In the genomic region with DNA sequence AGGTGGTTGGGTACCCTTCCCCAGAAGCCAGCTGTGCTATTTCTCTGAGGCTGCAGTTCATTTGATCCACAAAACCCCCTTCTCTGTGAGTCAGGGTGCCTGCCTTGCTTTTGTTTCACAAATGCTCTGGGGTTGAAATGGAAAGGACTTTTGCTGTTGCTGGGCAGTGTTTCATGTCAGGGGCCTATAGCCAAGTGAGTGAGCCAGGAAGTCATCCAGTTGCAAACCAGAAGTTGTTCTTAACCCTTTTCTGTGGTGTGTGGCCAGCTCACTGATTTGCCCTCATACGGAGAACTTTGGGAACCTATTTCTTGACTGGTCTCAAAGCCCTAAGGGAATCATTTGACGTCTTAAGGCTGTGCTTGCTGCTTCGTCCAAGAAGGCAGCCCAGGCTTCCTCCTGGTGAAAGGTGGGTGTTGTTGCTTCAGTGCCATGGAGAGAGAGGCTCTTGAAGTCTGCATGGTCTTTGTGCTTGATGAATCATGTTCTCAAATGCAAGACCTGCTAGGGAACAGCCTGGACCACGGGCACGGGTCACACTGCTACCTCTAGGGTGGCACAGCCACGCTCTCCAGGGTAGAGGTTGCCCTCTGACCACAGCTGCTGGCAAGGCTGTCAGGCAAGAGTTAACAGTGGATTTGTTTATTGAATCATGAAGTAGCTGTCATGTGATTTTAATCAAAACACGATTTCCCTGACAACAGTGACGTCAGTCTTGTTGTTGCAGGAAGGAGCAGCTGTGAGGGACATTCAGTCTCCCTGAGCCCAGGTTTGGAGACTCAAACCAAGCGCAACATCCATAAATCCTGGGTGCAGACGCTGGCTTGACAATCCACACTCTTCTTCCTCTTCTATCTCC, we compare ENCODE assay signal across 9 mouse cellular contexts. TPM values are rescaled to one million over a fixed set of nuclear protein-coding genes. Genes with fewer than 3 reads are reported as not detected.
A peak's percentile ranks its signal among the peaks of the same experiment; 100 is the strongest.
DNase-seq lines count a peak whose midpoint lies in the region; ATAC-seq and TF ChIP-seq lines count a peak whose summit lies in the region.
"Had no signal": no experiment of that assay in that cellular context is flagged by ENCODE, and none has a peak within 500 bp of the region (broad histone marks: within the 10 kb centered on the region; RNA-seq: fewer than 3 reads in every experiment).

No protein-coding gene starts in this region.

- peaks cover 4% of the 10 kb centered on the region; the same call in 1 of the 2 replicates for H3K4me1 ChIP-seq in midbrain, embryonic 11.5 days (ENCODE audit: control insufficient read depth, insufficient read depth, low read length)
- H3K4me1 ChIP-seq in midbrain, embryonic 10.5 days: peaks cover 35% of the 10 kb centered on the region
- peaks cover 35% of the 10 kb centered on the region for H3K4me1 ChIP-seq in embryonic facial prominence, embryonic 15.5 days

- H3K4me3 ChIP-seq in midbrain, embryonic 11.5 days (ENCODE audit: low read depth, low read length): no peak overlapping the region
- H3K4me3 ChIP-seq in midbrain, embryonic 10.5 days: no peak overlapping the region
- H3K4me3 ChIP-seq in embryonic facial prominence, embryonic 15.5 days (replicated peaks): no peak overlapping the region
- H3K4me3 ChIP-seq in layer of hippocampus, adult 2 months: no peak overlapping the region; the same call in 1 of the 2 replicates

- peak; percentile 89 for DNase-seq in midbrain, embryonic 11.5 days (ENCODE audit: low spot score, missing footprints)
- DNase-seq in midbrain, embryonic 10.5 days (ENCODE audit: low spot score): no peak
- DNase-seq in heart, postnatal 36 days: peak; percentile 63 to 69
- DNase-seq in layer of hippocampus, adult 2 months (ENCODE audit: low spot score in 2 of 2): peak; percentile 42 to 71
- DNase-seq in lung, postnatal 25 days (ENCODE audit: low spot score): peak; percentile 91
- no peak for DNase-seq in yolk sac, embryonic 10.5 days (ENCODE audit: low spot score)
- no peak for DNase-seq in B cell, adult 2 months

- no peak overlapping the region for H3K27ac ChIP-seq in midbrain, embryonic 11.5 days (ENCODE audit: low read depth, low read length)
- H3K27ac ChIP-seq in midbrain, embryonic 10.5 days (replicated peaks): no peak overlapping the region
- H3K27ac ChIP-seq in embryonic facial prominence, embryonic 15.5 days (replicated peaks): peak overlapping the region; percentile 74
- H3K27ac ChIP-seq in layer of hippocampus, adult 2 months: peak overlapping the region; percentile 87
- H3K27ac ChIP-seq: macrophage had no signal

- no peak overlapping the region for H3K9ac ChIP-seq in midbrain, embryonic 11.5 days (ENCODE audit: low read length)
- H3K9ac ChIP-seq in embryonic facial prominence, embryonic 15.5 days: no peak overlapping the region

- H3K9me3 ChIP-seq in midbrain, embryonic 11.5 days (ENCODE audit: control insufficient read depth, low read length): no peaks in the 10 kb centered on the region
- no peaks in the 10 kb centered on the region for H3K9me3 ChIP-seq in midbrain, embryonic 10.5 days (replicated peaks)
- H3K9me3 ChIP-seq in embryonic facial prominence, embryonic 15.5 days (replicated peaks): no peaks in the 10 kb centered on the region

- intact Hi-C loops in heart, postnatal 36 days (cut with DNase I): no loop called here

- no peak for ATAC-seq in midbrain, embryonic 11.5 days (ENCODE audit: low FRiP score)
- ATAC-seq in embryonic facial prominence, embryonic 15.5 days (ENCODE audit: insufficient number of reproducible peaks, low FRiP score, low TSS enrichment, low read depth): peak; percentile 17; the same call in 1 of the 2 replicates

- peaks cover 10% of the 10 kb centered on the region for H3K36me3 ChIP-seq in midbrain, embryonic 11.5 days (ENCODE audit: control insufficient read depth, insufficient read depth, low read length)
- peaks cover 61% of the 10 kb centered on the region for H3K36me3 ChIP-seq in midbrain, embryonic 10.5 days
- H3K36me3 ChIP-seq in embryonic facial prominence, embryonic 15.5 days: peaks cover 15% of the 10 kb centered on the region

- TF ChIP-seq CTCF in layer of hippocampus, adult 2 months (conservative IDR thresholded peaks at IDR 0.05): no peak

- 90% methylated on average over 10 of the region's 10 CpGs for WGBS in midbrain, embryonic 11.5 days
- WGBS in midbrain, embryonic 10.5 days: 85% methylated on average over 10 of the region's 10 CpGs
- WGBS in embryonic facial prominence, embryonic 15.5 days: 46% methylated on average over 10 of the region's 10 CpGs

- no peak overlapping the region for H3K4me2 ChIP-seq in midbrain, embryonic 11.5 days
- H3K4me2 ChIP-seq in embryonic facial prominence, embryonic 15.5 days (replicated peaks): peak overlapping the region; percentile 21; the same call in 1 of the 2 replicates

- H3K27me3 ChIP-seq in midbrain, embryonic 11.5 days (ENCODE audit: control insufficient read depth, insufficient read depth, low read length): no peaks in the 10 kb centered on the region
- H3K27me3 ChIP-seq in midbrain, embryonic 10.5 days (ENCODE audit: low read depth, poor library complexity, severe bottlenecking): no peaks in the 10 kb centered on the region
- H3K27me3 ChIP-seq in embryonic facial prominence, embryonic 15.5 days: no peaks in the 10 kb centered on the region

RNA-seq across cellular contexts. Expression of gene Ppp2r1b, which starts 39.9 kb away (rescaled TPM):
- 114 and 126 TPM in 2 replicates for polyA plus RNA-seq in midbrain, embryonic 11.5 days (2014; fragmentation: Nextera tagmentation; extraction: Ambion mirVana)
- polyA plus RNA-seq in midbrain, embryonic 10.5 days (2016; fragmentation: Nextera tagmentation; extraction: Ambion mirVana): 143 and 160 TPM in 2 replicates
- 54.3 and 58.9 TPM in 2 replicates for polyA plus RNA-seq in embryonic facial prominence, embryonic 15.5 days (2015; fragmentation: Nextera tagmentation; extraction: Ambion mirVana)
- total RNA-seq in heart, postnatal 36 days (2021): 10 to 100 TPM; 11.4 to 12.5 TPM
- total RNA-seq in layer of hippocampus, adult 2 months (2021): 10 to 100 TPM; 14.9 to 18.1 TPM

Comparison
In these comparisons a context has a peak if more than half of its experiments do, and no peak if none do; other contexts are left out.
1. DNase-seq: peak in midbrain, embryonic 11.5 days (single experiment), heart, postnatal 36 days (2 of 2), layer of hippocampus, adult 2 months (2 of 2) and lung, postnatal 25 days (single experiment); none in midbrain, embryonic 10.5 days (single experiment), yolk sac, embryonic 10.5 days (single experiment) and B cell, adult 2 months (0 of 2).
2. H3K27ac ChIP-seq: peak in embryonic facial prominence, embryonic 15.5 days (single experiment) and layer of hippocampus, adult 2 months (single experiment); none in midbrain, embryonic 11.5 days (single experiment) and midbrain, embryonic 10.5 days (single experiment).